15 mouse cellular contexts compared by ENCODE assay signal in the genomic region with DNA sequence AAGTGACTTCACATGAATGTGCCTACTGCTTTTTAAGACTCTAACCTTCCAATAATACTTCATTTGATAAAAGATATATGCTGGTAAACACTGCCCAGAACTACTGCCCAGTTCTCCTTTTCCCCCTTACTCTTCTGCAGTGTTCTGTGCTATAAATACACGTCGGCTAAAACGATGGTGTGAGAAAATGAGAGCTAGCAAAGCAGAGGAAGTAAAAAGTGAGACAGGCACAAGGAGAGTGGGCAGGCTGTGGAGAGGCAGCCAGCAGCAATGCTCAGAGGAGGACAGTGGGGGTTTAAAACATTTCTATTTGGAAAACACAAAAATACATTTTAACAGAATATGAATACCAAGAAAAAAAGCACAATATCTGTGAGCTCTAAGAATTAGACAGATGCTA. TPM values are rescaled to one million over a fixed set of nuclear protein-coding genes. Genes with fewer than 3 reads are reported as not detected.
DNase-seq lines count a peak whose midpoint lies in the region; ATAC-seq lines count a peak whose summit lies in the region.
"Had no signal": no experiment of that assay in that cellular context is flagged by ENCODE, and none has a peak within 500 bp of the region (broad histone marks: within the 10 kb centered on the region; RNA-seq: fewer than 3 reads in every experiment).

No protein-coding gene starts in this region.

- H3K4me3 ChIP-seq in heart, embryonic 12.5 days = no peak overlapping the region
- H3K4me3 ChIP-seq in heart, embryonic 15.5 days = no peak overlapping the region
- H3K4me3 ChIP-seq: limb, embryonic 13.5 days; midbrain, embryonic 12.5 days had no signal

- no peak overlapping the region for H3K4me2 ChIP-seq in heart, embryonic 12.5 days
- H3K4me2 ChIP-seq in heart, embryonic 15.5 days = no peak overlapping the region
- H3K4me2 ChIP-seq: limb, embryonic 13.5 days; midbrain, embryonic 12.5 days had no signal

- no peak for ATAC-seq in heart, embryonic 12.5 days (ENCODE audit: insufficient number of reproducible peaks, low FRiP score)
- ATAC-seq in heart, embryonic 15.5 days (replicated peaks; ENCODE audit: insufficient number of reproducible peaks, insufficient read depth, low FRiP score, low read depth) = peak; percentile 58; the same call in 1 of the 2 replicates
- ATAC-seq: forebrain, embryonic 16.5 days; hindbrain, embryonic 16.5 days had no signal

- no peaks in the 10 kb centered on the region for H3K27me3 ChIP-seq in heart, embryonic 12.5 days (replicated peaks)
- no peaks in the 10 kb centered on the region for H3K27me3 ChIP-seq in heart, embryonic 15.5 days
- H3K27me3 ChIP-seq in splenic B cell, adult 2 months (ENCODE audit: control insufficient read depth, insufficient read depth, low read length, poor library complexity, severe bottlenecking) = no peaks in the 10 kb centered on the region
- H3K27me3 ChIP-seq: limb, embryonic 13.5 days; midbrain, embryonic 12.5 days had no signal

- no peaks in the 10 kb centered on the region for H3K9me3 ChIP-seq in heart, embryonic 12.5 days (replicated peaks)
- H3K9me3 ChIP-seq in heart, embryonic 15.5 days (replicated peaks) = no peaks in the 10 kb centered on the region
- H3K9me3 ChIP-seq: limb, embryonic 13.5 days; midbrain, embryonic 12.5 days had no signal

- peak overlapping the region; percentile 65 for H3K27ac ChIP-seq in heart, embryonic 12.5 days (ENCODE audit: poor library complexity, severe bottlenecking)
- peak overlapping the region; percentile 68 for H3K27ac ChIP-seq in heart, embryonic 15.5 days
- H3K27ac ChIP-seq: limb, embryonic 13.5 days; midbrain, embryonic 12.5 days had no signal

- intact Hi-C loops in heart, postnatal 14 days (cut with DNase I) = no loop called here

- WGBS in heart, embryonic 12.5 days = 37% methylated on average over 3 of the region's 3 CpGs
- WGBS in heart, embryonic 15.5 days = 41% methylated on average over 3 of the region's 3 CpGs

- H3K9ac ChIP-seq in heart, embryonic 12.5 days = no peak overlapping the region
- no peak overlapping the region for H3K9ac ChIP-seq in heart, embryonic 15.5 days
- H3K9ac ChIP-seq: limb, embryonic 13.5 days; midbrain, embryonic 12.5 days had no signal

- no peak for DNase-seq in heart, postnatal 14 days
- peak; percentile 78 for DNase-seq in right cerebral cortex, adult 18-20 months
- no peak for DNase-seq in right cerebral cortex, postnatal 25 days
- peak; percentile 58 for DNase-seq in splenic B cell, adult 2 months (ENCODE audit: low read depth, low spot score)
- DNase-seq in cerebellum, adult 11 months = no peak
- DNase-seq: cerebellum, adult 2 months; embryo, embryonic 11 days; kidney, adult 18-20 months; thymus, adult 2 months had no signal

- H3K4me1 ChIP-seq in heart, embryonic 12.5 days (replicated peaks) = peaks cover 24% of the 10 kb centered on the region
- H3K4me1 ChIP-seq in heart, embryonic 15.5 days (replicated peaks) = peaks cover 27% of the 10 kb centered on the region

- H3K36me3 ChIP-seq in heart, embryonic 12.5 days = peaks cover 54% of the 10 kb centered on the region
- peaks cover 51% of the 10 kb centered on the region for H3K36me3 ChIP-seq in heart, embryonic 15.5 days
- peaks cover 6% of the 10 kb centered on the region for H3K36me3 ChIP-seq in splenic B cell, adult 2 months (ENCODE audit: control insufficient read depth, insufficient read depth, low read length, poor library complexity, severe bottlenecking)

RNA-seq across cellular contexts. Expression of a gene that starts 26.6 kb away (rescaled TPM):
- 63.6 and 64.5 TPM in 2 replicates for polyA plus RNA-seq in heart, embryonic 12.5 days (2016; fragmentation: Nextera tagmentation; extraction: Ambion mirVana)
- total RNA-seq in heart, postnatal 14 days (2021) = 10 to 100 TPM; 29.5 to 30.6 TPM
- polyA plus RNA-seq in heart, embryonic 15.5 days (2015; fragmentation: Nextera tagmentation; extraction: Ambion mirVana) = 66.8 and 75.0 TPM in 2 replicates

RNA-seq across cellular contexts. Expression of a gene that starts 31.8 kb away (rescaled TPM):
- 38.7 and 39.4 TPM in 2 replicates for polyA plus RNA-seq in heart, embryonic 12.5 days (2016; fragmentation: Nextera tagmentation; extraction: Ambion mirVana)
- 10 to 100 TPM; 33.5 to 37.4 TPM for total RNA-seq in heart, postnatal 14 days (2021)
- polyA plus RNA-seq in heart, embryonic 15.5 days (2015; fragmentation: Nextera tagmentation; extraction: Ambion mirVana) = 34.0 and 43.3 TPM in 2 replicates

RNA-seq across cellular contexts. Expression of a gene that starts 41.9 kb away (rescaled TPM):
- 36.7 and 37.2 TPM in 2 replicates for polyA plus RNA-seq in heart, embryonic 12.5 days (2016; fragmentation: Nextera tagmentation; extraction: Ambion mirVana)
- total RNA-seq in heart, postnatal 14 days (2021) = 10 to 100 TPM; 17.9 to 19.4 TPM
- polyA plus RNA-seq in heart, embryonic 15.5 days (2015; fragmentation: Nextera tagmentation; extraction: Ambion mirVana) = 26.2 and 30.5 TPM in 2 replicates

Comparison
In these comparisons a context has a peak if more than half of its experiments do, and no peak if none do; other contexts are left out.
1. DNase-seq: peak in right cerebral cortex, adult 18-20 months (single experiment) and splenic B cell, adult 2 months (single experiment); none in heart, postnatal 14 days (0 of 2), right cerebral cortex, postnatal 25 days (single experiment) and cerebellum, adult 11 months (single experiment).